Mouse (Mus musculus): Measurements from ENCODE around the gene Gm49369. TPM values are rescaled to one million over a fixed set of nuclear protein-coding genes. Genes with fewer than 3 reads are reported as not detected.
"Not testable (repeated sequence)": the region's sequence is repeated elsewhere in the genome, so short reads cannot be mapped to it uniquely, and the experiment has no call there.

Gene Gm49369
- total RNA-seq, 2 experiments from 2014 or later = 4.0 to 5.6 TPM

DNA sequence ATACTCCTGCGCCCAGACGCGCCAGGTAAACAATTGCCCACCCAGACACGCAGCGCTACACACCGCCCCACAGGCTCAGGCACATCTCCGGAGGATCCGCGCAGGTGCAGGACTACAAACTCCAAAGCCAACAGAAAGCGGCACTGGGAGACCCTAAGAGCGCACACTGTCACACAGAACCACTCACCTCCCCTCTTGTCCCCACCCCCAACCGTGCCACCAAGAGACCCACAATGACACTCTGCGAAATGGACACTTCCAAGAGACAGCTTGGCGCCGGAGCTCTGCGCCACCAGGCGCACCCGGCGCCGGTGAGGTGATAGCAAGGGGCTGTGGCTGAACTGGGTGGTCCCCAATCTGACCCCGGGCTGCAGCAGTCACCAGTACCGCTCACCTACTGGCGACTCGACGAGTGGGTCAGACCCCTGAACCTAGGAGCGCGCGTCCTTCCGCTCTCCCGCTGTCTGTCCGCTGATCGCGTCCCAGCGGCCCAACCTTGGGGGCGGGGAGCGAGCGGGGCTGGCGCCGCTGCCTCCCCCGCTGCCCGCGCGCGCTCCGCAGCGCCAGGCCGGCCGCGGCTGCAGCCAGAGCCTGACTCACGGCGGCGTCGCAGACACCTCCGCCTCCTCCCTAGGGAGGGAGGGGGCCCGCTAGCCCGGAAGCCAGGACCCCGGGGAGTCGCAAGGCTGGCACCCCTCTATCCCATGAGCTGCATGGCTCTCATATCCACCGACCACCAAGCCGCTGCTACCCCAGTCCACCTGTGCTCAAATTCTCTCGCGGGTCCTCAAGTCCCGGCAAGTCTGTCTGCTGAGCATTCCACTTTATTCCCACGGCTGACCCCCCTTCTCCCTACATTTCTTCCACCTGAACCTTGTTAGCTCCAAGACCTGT, 10.5 kb downstream of the Gm49369 start:
- DNase-seq = no peak

DNA sequence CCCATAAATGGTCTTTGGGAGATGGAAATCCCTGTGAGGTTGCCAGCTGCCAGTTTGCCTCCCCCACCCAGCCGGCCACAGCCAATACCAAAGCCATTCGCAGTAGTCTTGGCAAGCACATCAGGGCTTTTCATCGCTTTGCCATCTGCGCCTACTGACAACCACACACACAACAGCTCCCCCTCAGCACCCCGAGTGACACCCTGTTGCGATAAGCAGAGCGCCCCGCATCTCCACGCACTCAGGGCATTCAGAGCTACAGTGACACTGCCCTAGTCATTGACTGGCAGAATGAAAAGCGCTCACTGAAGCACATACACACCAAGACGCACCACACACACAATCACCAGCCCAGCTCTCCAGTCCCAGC, 11.1 kb downstream of the Gm49369 start:
- no peak for DNase-seq

DNA sequence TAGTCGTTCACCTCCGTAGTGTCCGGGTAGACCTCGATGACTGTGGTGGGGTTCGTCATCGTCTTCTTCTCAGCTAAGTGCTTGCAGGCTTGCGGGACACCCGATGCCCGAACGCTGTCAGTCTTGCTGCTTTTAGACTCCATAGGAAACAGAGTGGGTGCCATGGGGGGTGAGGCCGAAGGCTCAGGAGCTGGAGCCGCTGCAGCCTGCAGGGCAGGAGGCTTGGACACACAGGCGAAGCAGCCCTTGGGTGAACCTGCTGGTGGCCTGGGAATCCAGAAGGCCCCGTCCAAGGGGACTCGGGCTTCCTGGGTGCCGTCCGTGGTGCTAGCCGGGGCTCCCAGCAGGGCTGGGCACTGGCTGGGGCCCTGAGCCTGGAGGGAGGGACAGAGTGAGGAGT, 11.5 kb downstream of the Gm49369 start:
- DNase-seq = no peak

DNA sequence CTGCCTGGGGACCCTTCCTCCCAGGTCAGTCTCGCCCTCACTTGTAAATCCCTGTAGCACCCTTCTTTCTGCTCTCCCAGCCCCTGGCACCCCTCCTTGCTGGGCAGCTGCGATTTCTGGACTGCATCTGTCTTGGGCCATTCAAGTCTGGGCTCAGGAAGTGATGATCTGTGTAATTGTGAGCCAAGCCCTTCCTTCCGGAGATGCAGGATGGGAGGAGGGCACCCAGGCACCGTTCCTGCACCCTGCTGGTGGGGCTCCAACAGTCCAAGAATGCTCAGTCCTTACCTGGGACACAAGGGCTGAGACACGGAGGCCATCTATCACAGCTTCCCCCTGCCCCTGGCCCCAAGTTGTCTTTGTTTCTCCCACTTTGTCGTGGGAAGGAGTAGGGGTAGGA, 12.6 kb downstream of the Gm49369 start:
- peak; percentile 47 for DNase-seq

DNA sequence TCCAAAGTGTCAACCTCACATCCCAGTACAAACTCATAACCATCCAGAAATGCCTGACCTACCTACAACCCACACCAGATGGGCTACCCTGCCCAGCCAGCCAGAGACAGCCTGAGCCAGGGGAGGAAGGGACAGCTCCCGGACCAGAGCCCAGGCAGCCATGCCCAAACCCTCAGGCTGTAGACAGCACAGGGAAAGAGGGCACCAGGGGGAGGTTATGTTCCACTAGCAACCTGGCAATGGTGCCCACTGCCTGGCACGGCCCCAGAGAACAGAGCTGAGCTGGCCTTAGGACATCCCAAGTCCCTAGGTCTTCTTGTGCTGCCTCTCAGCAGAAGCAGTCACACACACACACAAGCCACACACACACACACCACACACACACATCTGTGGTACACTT, 13.6 kb downstream of the Gm49369 start:
- peak; percentile 79 for DNase-seq

DNA sequence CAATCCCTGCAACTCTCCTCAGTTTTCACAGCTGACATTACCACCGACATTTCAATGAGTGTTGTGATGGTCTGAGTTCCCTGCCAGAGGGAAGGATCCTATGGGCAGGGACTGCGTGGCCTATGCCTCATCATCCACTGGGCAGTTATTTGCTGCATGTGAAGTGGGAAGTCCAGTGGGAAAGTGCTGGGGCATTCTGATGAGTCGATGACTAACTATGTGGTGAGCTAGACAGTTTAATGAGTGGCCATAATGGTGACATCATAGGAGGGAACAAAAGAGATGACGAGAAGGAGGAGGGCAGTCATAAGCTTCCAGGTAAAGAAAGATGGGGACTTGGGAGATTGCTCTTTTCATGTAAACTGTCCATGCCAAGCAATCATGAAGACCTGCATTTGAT, 19.4 kb downstream of the Gm49369 start:
- DNase-seq = no peak

DNA sequence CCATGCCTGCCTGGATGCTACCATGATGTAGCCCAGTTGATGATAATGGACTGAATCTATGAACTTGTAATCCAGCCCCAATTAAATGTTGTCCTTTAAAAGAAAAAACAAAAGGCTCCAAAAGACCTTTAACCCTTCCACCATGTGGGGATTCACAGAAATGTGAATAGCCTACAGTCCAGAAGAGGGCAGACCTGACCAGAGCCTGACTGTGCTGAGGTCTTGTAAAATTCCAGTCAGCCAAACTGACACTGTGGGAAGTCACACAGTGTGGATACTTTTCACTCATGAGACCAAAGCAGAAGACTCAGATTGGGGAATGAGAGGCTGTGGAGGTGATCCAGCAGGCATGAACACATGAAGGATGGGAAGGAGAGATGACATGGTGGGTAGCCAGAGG, 21.7 kb downstream of the Gm49369 start:
- no peak for DNase-seq

DNA sequence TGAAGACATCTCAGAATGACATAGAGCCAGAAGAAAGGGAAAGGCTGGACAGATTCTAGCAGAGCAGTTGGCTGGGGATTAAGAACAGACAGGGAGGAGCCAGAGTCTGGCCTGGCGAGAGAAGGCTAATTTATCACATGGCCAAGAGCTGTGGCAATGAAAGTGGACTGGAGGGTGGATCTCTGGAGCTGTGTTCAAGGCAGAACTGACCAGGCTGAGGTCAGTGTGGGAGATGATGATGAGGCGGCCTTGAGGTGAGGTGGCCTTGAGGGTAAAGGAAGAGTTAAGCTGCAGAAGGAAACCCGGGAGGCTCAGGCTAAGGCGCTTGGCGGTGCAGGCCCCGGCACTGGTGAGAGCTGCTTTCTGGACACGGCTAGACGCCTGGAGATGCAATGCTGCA, 23.3 kb downstream of the Gm49369 start:
- DNase-seq = no peak

DNA sequence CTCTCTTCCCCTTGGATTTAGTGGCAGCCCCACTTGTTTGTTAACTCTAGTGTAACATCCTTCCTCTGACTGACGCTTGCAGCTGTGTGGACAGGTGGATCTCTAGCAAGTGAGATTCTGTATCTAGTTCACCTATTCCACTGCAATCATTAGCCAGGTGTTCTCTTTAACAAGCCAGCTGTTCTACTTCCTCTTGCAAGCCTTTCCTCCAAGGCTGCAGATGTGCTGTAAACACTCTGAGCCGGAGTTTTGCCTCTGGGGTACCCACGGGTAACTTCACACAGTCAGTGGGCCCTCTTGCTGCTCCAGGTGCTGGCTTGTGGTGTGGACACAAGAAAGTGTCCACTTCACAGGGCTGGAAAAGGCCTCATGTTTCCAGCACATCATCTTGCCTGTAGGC, 24.9 kb downstream of the Gm49369 start:
- no peak for DNase-seq

DNA sequence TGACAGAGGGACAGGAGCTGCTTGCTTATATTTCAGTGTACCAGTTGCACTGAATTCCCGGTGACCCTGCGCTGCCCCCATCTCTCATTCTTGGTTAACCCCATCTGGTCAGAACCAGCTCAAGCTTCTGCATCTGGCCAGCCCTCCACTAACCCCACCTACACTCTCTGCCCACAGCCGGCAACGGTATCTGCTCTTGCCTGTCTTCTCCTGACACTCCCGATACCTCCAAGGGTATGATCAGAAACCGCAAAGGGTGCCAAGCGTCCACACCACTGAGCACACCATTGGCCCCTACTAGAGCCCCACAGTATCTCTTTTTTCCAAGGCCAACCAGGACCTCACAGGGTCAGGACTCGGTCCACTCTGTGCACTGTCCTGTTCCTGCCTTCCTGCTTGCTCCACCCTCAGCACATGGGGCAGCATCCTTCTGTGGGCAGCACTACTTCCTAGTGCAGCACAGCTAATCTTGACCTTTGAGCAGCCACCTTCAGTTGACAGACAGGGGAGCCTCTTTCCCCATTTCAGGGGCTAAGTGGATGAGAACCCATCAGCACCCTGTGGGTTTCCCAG, 27.7 kb downstream of the Gm49369 start:
- no peak for DNase-seq

DNA sequence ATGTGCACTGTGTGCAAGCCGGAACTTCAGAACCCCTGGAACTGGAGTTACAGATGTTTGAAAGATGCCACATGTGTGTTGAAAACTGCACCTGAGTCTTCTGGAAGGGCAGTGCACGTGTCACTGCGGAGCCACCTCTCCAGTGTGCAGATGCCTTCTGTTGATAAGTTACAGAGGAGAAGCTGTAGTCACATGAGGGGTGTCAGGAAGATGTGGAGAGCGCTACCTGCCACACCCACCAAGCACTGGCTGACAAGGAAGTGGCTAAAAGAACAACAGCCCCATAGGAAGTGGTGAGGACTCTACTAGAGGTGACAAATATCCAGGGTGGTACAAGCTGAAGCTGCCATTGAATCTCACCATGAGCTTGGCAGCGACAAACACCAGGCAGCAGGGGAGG, 28.6 kb downstream of the Gm49369 start:
- DNase-seq = no peak

DNA sequence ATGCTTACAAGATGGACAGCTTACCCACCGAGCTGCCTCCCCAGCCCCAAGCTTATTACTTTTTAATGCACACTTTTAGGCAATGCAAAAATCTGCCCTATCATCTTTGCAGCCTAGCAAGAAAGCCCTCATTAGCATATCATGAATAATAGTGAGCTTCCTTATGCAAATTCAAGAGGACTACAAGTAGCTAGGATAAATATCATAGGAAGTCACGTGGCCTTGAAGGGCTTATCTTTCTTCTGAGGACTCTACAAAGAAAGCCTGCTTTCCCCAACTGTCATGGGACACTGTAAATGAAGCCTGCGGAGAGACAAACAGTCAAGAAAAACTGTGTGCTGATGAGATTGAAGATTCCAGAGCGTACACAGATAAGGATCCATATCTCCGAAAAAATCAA, 30.9 kb downstream of the Gm49369 start:
- DNase-seq = no peak

DNA sequence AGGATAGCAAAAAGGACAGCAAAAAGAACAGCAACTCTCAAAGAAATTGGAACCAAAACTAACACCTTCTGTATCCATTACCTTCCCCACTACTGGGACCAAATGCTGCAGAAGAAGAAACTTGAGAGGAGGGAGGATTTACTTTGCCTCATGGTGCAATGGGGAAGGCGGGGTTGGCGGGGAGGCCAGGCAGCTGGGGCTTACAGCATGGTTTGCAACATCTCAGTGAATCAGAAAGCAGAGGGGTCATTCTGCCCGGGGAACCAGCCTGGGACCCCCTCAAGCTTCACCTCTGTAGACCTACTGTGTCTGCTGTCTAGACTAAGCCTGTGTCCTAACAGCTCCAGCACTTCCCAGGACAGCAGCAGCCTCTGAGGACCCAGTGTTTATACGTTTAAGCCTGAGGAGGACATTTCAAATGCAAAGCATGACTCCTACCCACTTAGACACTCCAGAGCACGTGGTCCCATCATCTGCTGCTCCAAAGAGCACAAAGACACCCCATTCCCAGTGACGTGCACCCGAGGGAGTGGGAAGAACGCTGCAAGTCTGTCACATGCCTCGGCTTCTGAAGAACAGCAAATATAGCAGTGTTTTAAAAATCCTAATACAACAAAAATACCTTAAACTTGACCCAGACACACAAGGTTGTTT, 33.0 kb downstream of the Gm49369 start:
- DNase-seq = peak; percentile 49

DNA sequence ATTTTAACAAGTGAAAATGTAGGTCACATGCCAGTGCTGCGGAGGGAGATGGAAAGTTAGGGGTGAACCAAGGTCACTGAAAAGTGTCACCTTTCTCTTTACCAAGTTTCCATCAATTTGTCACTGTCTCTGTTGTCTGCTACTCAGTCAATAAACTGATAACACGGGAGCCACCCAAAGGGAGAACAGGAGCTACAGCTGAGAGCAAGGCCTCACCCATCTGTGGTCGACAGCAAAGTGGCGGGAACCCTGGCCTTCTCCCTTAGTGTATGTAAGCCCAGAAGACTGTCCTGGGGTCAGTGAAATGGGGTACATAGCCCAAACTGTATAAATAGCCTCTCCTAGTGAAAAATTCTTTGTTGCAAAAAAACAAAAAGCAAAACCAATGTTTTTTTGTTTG, 34.9 kb downstream of the Gm49369 start:
- no peak for DNase-seq

DNA sequence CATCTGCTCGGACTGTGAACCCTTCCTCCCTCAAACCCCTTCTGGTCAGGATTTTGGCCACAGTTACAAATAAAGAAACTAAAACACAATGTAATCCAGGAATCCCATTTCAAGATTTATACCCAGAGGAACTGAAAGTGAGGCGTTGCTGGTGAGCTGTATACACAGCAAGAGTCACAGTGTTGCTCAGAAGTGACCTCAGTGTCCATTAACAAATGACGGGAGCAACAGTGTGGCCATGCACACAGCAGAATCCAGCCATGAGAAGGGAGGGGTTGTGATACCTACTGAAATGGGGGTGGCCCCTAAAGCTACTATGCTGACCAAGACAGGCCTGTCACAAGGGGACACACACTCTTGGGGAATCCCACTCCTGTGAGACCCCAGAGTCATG, 40.2 kb downstream of the Gm49369 start:
- DNase-seq = no peak

DNA sequence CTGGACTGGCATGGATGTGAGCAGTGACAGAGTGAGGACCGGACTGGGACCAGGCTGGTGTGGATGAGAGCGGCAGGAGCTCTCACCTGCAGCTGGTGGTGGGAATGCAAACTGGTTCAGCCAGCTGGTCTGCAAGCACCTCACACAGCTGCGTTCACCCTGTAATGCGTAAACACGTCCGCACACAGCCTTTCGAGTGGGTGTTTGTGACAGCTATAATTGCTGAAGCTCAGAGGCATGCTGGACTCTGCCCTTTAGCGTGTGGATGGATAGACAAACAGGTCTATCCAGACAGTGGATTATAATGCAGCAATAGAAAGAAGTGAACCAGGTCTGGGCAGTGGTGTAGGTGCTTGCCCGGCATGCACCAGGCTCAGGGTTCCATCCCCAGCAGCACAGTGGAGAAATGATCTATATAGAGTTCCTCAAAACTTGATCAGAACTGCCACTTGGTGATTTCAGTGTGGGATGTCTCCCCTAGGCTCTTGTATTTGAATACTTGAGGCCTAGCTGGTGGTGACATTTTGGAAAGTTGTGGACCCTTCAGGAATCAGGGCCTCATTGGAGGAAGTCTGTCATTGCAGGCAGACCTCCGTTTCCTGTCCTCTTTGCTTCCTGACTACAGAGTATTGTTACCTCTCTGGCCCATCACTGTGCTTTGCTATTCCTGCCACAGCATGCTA, 40.8 kb downstream of the Gm49369 start:
- DNase-seq = no peak

DNA sequence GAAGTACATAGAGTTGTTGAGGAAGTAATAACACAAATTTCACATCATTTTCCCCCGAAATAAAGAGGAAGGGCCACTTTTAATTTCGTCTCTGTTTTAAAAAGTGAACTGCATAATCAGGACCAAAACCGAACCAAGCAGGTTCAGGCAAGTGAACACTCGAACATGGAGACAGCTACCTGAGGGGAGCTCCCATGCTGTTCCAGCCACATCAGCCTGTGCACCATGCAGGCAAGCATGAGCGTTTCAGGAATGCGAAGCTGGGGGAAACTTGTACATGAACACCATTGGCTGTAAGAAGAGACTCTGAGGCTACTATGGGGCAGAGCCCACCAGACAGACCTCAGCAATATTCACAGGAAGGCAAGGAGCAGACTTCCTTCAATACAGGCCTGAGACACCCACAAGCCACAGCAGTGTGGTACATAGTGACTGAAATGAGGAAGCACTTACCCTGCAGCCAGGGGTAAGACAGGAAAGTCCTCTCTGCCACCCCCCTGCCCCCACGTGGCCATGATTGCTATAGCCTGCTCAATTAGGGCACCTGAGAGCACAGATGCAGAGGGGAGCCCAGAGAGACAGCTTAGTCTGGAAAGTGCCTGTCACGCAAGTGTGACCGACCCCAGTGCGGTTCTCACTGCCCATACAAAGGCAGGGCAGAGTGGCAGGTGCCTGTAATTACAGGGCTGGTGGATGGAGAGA, 42.0 kb downstream of the Gm49369 start:
- no peak for DNase-seq

DNA sequence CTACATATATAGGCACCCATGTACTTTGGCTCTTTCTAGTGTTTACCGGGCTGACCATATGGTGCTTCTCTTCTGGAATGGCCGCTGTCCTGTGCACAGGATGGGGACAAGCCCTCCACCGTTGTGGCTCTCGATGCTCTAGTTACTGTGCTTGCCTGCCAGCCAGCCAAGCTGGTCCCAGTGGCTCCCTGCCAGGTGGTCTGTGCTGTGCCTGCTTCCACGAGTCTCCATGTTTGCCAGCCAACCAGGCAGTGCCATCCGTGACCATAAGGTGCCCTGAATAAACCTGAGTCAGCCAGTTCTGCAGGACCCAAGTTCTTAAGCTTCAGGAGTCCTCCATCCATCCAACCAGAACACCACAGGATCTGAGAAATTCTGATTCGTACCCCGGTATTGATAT, 47.3 kb downstream of the Gm49369 start:
- DNase-seq = no peak

DNA sequence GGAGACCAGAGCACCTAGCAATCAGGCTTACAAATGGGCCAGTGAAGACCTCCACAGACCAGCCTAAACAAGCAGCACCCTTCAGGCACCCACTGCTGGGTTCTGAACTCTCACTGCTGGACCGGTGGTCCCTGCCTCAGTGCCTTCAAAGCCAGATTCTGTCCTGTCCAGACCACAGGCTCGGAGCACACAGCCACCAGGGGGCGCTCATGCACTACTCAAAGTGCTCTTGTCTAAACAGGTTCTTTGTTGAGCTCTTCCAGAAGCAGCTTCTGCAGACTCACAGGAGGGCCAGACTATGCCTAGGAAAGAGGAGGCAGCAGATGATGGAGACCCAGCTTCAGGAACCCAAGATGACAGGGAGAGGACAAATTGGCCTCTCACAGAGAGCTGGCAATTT, 48.2 kb downstream of the Gm49369 start:
- peak; percentile 64 for DNase-seq

DNA sequence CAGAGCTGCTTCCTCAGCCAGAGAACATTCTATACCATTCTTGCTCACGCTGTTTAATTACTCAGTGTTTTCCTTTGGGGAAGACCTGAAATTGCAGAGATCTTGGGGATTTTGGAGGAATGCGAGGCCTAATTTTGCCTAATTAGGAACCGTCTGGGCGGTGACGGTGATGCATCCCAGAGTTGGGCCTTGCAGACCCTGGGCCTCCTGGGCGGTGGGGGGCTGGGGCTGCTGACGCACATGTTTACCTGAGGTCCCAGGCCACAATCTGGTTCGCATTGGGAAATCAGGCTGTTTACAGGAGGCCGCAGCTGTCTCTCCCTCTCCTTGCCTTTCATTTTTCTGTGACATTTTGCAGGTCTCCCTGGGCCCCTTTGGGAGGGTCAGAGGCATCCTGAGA, 49.7 kb downstream of the Gm49369 start:
- not testable (repeated sequence) for DNase-seq

DNA sequence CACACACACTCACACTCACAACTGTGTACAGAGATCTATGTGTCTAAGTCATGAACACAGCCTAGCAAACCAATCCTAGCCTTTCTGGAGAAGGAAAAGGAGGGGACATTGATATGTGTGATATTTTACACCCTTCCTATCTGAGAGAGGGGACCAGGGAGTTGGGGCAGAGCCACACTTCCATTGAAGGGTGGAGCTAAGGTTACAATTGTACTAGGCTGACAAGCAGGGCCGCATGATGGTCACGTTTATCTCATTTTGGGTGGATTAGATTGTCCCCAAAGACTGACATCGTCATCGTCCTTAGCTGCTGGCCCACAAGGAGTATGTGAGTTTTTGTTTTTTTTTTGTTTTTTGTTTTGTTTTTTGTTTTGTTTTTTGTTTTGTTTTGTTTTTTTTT, 51.2 kb downstream of the Gm49369 start:
- DNase-seq = no peak

DNA sequence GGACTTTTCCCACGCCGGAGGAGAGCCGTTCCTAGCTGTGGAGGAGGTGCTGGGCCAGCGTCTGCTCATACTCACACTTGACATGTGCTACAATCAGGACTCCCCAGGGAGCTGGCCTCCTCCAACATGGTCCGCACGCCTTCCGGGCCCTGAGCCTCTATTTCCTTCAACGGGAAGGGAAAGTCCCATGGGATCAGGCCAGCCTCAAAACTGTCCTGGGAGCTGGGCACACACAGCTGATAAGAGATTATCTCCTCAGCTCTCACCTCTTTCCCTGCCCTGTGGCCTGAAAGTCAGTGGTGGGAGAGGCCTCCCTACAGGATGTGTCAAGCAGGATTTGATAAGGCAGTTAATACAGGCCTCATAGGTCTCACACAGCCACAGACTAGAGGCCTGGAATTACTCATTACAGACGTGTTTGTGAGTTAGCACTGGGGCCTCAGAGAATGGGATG, 52.2 kb downstream of the Gm49369 start:
- peak; percentile 34 for DNase-seq

All from gastrocnemius, postnatal 25 days (tissue).